ENCODE assay signal across 20 mouse cellular contexts in genomic region chr2:136687316-136687715, GRCm38 (mm10). TPM values are rescaled to one million over a fixed set of nuclear protein-coding genes. Genes with fewer than 3 reads are reported as not detected.
"Had no signal": no experiment of that assay in that cellular context is flagged by ENCODE, and none has a peak within 500 bp of the region (broad histone marks: within the 10 kb centered on the region; RNA-seq: fewer than 3 reads in every experiment).

No protein-coding gene starts in this region.

- H3K4me1 ChIP-seq: kidney, embryonic 15.5 days; limb, embryonic 15.5 days; liver, embryonic 12.5 days; midbrain, embryonic 10.5 days; neural tube, embryonic 15.5 days; stomach, embryonic 15.5 days had no signal

- DNase-seq: kidney, postnatal 14 days; lung, embryonic 14.5 days; lung, postnatal 10 days; lung, postnatal 4 days; midbrain, embryonic 14.5 days; retina, postnatal 1 day; right cerebral cortex, postnatal 4 days; spleen, adult 18-20 months; thymus, postnatal 36 days had no signal

- H3K27ac ChIP-seq: kidney, embryonic 15.5 days; left cerebral cortex, adult 2 months; limb, embryonic 15.5 days; liver, embryonic 12.5 days; midbrain, embryonic 10.5 days; neural tube, embryonic 15.5 days had no signal

- H3K36me3 ChIP-seq: kidney, embryonic 15.5 days; limb, embryonic 15.5 days; liver, embryonic 12.5 days; midbrain, embryonic 10.5 days; neural tube, embryonic 15.5 days; stomach, embryonic 15.5 days had no signal

- H3K9ac ChIP-seq: kidney, embryonic 15.5 days; limb, embryonic 15.5 days; liver, embryonic 12.5 days; lung, embryonic 14.5 days; neural tube, embryonic 15.5 days; stomach, embryonic 15.5 days had no signal

- H3K4me2 ChIP-seq: kidney, embryonic 15.5 days; limb, embryonic 15.5 days; liver, embryonic 12.5 days; lung, embryonic 14.5 days; neural tube, embryonic 15.5 days; stomach, embryonic 15.5 days had no signal

- ATAC-seq: liver, embryonic 12.5 days had no signal

- H3K9me3 ChIP-seq: kidney, embryonic 15.5 days; limb, embryonic 15.5 days; liver, embryonic 12.5 days; midbrain, embryonic 10.5 days; neural tube, embryonic 15.5 days; stomach, embryonic 15.5 days had no signal

- H3K4me3 ChIP-seq: kidney, embryonic 15.5 days; left cerebral cortex, adult 2 months; limb, embryonic 15.5 days; liver, embryonic 12.5 days; midbrain, embryonic 10.5 days; myocyte; neural tube, embryonic 15.5 days; stomach, embryonic 15.5 days had no signal

- H3K27me3 ChIP-seq: kidney, embryonic 15.5 days; limb, embryonic 15.5 days; liver, embryonic 12.5 days; neural tube, embryonic 15.5 days; stomach, embryonic 15.5 days had no signal

RNA-seq across cellular contexts. Expression of gene Snap25, which starts 25.9 kb away (rescaled TPM):
- total RNA-seq: megakaryocyte, adult 5-6 weeks had no signal
- polyA plus RNA-seq: myocyte; testis, adult 2 months; thymus, postnatal 0 days had no signal
